Mouse (Mus musculus) small intestine, adult 2 months (tissue): ENCODE measurements around the gene Gpr65.

ENCODE experiments used
- CTCF ChIP-seq: fragments of 200-500 bp; IDR thresholded peaks from 2 replicates; pipeline ENCODE4 v1.5.1; 2012; ENCODE audit warnings: low read depth, mild to moderate bottlenecking, control low read depth, inconsistent platforms, low read length, moderate library complexity, mixed read lengths; ENCODE audit not compliant: insufficient replicate concordance, insufficient read length; ENCODE audit errors: extremely low read depth
- POLR2A ChIP-seq: fragments of 200-500 bp; IDR thresholded peaks from 2 replicates; pipeline ENCODE4 v1.6.1; 2012; ENCODE audit warnings: low read depth, mild to moderate bottlenecking, control low read depth, inconsistent platforms, low read length, moderate library complexity

GRCm38 (mm10) chr12:98272433-98272832, 4.0 kb downstream of the Gpr65 start:
- TF ChIP-seq CTCF: no peak
- no peak for TF ChIP-seq POLR2A
